Mouse (Mus musculus) heart, adult 2 months (tissue): ENCODE results near the gene Stx19.

Source experiments
- CTCF ChIP-seq: fragments of 200-600 bp; IDR thresholded peaks from 2 replicates; pipeline ENCODE4 v1.8.1; 2022; ENCODE audit warnings: antibody characterized with exemption, mild to moderate bottlenecking, moderate library complexity
- EP300 ChIP-seq: fragments of 200-500 bp; IDR thresholded peaks from 2 replicates; pipeline ENCODE4 v1.6.1; 2011; ENCODE audit warnings: low read depth, low read length, control low read depth; ENCODE audit not compliant: insufficient read depth

DNA sequence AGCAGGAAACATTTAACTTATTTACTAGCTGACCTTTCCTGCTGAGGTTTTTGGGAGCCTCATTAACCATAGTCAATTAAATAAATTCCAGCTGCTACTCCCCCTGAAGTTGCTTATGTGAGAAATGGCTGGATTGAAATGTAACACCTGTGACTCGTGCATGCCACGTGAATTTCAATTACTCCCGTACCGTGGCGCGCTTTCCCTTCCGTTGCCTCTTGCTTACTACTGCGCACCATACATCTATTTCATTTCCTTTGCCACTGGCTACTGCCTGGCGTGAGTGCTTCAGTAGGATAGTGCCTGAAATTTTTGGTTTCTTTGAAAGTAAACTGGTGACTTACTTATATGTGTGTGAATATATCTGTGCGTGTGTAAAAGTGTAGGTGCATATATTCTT, 36.2 kb upstream of the Stx19 start:
- TF ChIP-seq CTCF (no peak), EP300 (no peak)
